Mouse (Mus musculus): ENCODE results near the gene Olfr1274-ps. TPM values are rescaled to one million over a fixed set of nuclear protein-coding genes. Genes with fewer than 3 reads are reported as not detected.
"Not testable (repeated sequence)": the region's sequence is repeated elsewhere in the genome, so short reads cannot be mapped to it uniquely, and the experiment has no call there.

Gene Olfr1274-ps
- polyA plus RNA-seq, 1 experiment from 2014 or later = not detected

DNA sequence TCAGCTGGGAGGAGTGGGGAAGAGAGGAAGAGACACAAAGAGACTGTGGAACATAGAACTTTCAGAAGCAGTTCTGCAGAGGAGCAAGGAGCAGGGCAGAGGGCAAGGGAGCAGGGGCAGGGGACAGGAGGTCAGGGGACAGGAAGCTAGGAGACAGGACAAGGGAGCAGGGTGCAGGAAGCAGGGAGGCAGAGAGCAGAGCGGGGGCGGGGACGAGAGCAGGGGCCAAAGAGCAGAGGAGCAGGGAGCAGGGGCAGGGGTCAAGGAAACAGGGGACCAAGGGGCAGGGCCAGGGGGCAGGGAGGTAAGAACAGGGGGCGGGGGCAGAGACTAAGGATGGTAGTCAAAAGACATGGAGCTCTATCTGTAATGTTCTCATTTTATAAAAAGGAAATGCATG is 43.3 kb downstream of the Olfr1274-ps start:
- not testable (repeated sequence) for H3K4me1 ChIP-seq; H3K9ac ChIP-seq; H3K27ac ChIP-seq; H3K4me3 ChIP-seq; H3K36me3 ChIP-seq (ENCODE audit: poor library complexity, severe bottlenecking); H3K4me2 ChIP-seq; ATAC-seq; H3K9me3 ChIP-seq (replicated peaks); H3K27me3 ChIP-seq
- WGBS = 66% methylated on average over 4 of the region's 4 CpGs

DNA sequence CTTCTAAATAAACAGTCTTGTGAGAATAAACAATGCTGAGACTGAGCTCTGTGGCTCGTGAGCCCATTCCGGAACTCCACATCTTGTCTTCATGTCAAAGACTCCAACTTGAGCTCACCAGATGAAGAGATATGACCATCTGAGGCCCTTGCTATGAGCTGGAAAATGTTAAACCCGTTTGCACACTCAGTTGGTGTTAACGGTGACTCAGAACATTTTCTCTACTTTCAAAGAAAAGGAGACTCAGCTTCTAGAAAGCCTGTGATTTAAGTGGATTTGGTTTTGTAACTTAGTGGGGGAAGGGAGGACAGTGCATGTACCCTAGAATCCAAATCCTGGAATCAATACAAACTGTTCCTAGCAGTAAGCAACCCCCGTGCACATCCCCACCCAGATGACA is 45.3 kb downstream of the Olfr1274-ps start:
- WGBS = 89% methylated on average over 5 of the region's 5 CpGs
- no peak overlapping the region for H3K27ac ChIP-seq
- H3K36me3 ChIP-seq (ENCODE audit: poor library complexity, severe bottlenecking) = no peaks in the 10 kb centered on the region
- no peak for ATAC-seq
- H3K27me3 ChIP-seq = no peaks in the 10 kb centered on the region
- H3K4me3 ChIP-seq = no peak overlapping the region
- no peak overlapping the region for H3K9ac ChIP-seq
- H3K4me2 ChIP-seq = no peak overlapping the region
- H3K9me3 ChIP-seq (replicated peaks) = no peaks in the 10 kb centered on the region
- no peaks in the 10 kb centered on the region for H3K4me1 ChIP-seq

DNA sequence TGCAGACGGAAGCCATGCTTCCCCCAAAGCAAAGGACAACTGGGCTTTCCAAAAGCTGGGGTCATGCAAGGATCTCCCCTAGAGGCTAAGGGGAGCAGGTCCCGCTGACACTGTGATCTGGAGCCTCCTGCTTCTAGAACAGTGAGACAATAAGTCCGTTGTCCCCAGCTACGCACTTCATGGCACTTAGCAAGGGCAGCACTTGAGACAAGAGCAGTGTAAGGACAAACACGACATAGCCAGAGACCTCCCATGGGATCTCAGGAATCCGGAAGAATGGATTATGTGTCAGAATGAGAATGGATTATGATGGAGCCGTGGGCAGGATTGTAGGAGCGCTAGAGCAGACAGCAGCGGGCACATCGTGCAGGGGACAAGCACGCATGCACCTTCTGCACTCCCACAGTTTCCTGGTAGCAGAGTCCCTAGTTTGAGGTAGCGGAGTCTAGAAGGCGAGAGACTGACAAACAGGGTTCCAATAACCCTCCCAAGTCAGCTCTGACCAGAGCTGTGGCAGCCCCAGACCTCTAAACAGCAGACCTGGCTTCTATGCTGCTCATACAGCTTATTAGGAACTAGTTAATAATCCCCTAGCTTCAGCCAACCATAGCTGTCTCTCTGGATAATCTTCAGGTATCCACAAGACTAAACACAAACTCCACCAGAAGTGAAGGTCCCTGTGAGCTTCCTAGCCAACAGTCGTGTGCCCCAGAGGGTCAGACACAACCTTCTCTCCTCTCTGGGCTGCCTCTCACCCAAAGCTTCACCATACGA is 50.7 kb downstream of the Olfr1274-ps start:
- Histone ChIP-seq H3K27ac (no peak overlapping the region), H3K4me3 (no peak overlapping the region), H3K36me3 (ENCODE audit: poor library complexity, severe bottlenecking) (peaks cover 8% of the 10 kb centered on the region; the same call in 1 of the 2 replicates), H3K4me1 (no peaks in the 10 kb centered on the region), H3K4me2 (no peak overlapping the region), H3K9ac (no peak overlapping the region), H3K27me3 (no peaks in the 10 kb centered on the region), H3K9me3 (replicated peaks) (no peaks in the 10 kb centered on the region)
- no peak for ATAC-seq
- 86% methylated on average over 15 of the region's 15 CpGs for WGBS

DNA sequence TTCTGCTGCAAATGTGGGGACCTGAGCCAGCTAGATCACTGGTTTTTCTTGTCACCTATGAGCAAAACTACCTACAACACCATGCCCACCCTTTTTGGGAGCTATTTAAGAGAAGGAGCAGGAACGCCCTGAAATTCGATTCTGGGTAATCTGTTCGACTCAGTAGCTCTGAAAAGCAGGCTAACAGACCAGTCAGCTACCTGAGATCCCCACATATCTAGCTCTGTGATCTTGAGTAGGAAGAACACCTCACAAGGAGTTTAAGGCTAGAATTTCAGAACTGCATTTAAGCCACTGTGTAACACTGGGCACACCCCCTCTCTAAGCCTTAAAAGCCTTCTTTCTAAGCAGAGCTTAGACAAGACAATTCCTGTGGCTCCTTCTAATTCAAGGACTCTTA is 53.9 kb downstream of the Olfr1274-ps start:
- no peak overlapping the region for H3K4me2 ChIP-seq
- H3K27ac ChIP-seq = no peak overlapping the region
- no peak for ATAC-seq
- whole genome bisulfite sequencing = 87% methylated on average over 3 of the region's 3 CpGs
- no peaks in the 10 kb centered on the region for H3K9me3 ChIP-seq (replicated peaks)
- H3K9ac ChIP-seq = no peak overlapping the region
- H3K4me1 ChIP-seq = no peaks in the 10 kb centered on the region
- H3K27me3 ChIP-seq = no peaks in the 10 kb centered on the region
- H3K36me3 ChIP-seq (ENCODE audit: poor library complexity, severe bottlenecking) = peaks cover 13% of the 10 kb centered on the region; the same call in 1 of the 2 replicates
- H3K4me3 ChIP-seq = no peak overlapping the region

Other genes starting within 250 kb of the Olfr1274-ps start
- gene Olfr1270, start 245.6 kb upstream of the Olfr1274-ps start, polyA plus RNA-seq (2015; fragmentation: Nextera tagmentation; extraction: Ambion mirVana) = not detected in 2 replicates
- not detected in 2 replicates for gene Olfr1506, start 174.2 kb upstream of the Olfr1274-ps start, polyA plus RNA-seq (2015; fragmentation: Nextera tagmentation; extraction: Ambion mirVana)
- not detected in 2 replicates for gene Olfr142, start 141.1 kb upstream of the Olfr1274-ps start, polyA plus RNA-seq (2015; fragmentation: Nextera tagmentation; extraction: Ambion mirVana)
- not detected in 2 replicates for gene Olfr1271, start 127.7 kb upstream of the Olfr1274-ps start, polyA plus RNA-seq (2015; fragmentation: Nextera tagmentation; extraction: Ambion mirVana)
- gene Olfr1272, start 105.8 kb upstream of the Olfr1274-ps start, polyA plus RNA-seq (2015; fragmentation: Nextera tagmentation; extraction: Ambion mirVana) = not detected in 2 replicates
- gene Gm13769, start 76.5 kb upstream of the Olfr1274-ps start, polyA plus RNA-seq (2015; fragmentation: Nextera tagmentation; extraction: Ambion mirVana) = 0.08 TPM in 1 of 2 replicates, not detected in the other
- 2.1 and 2.2 TPM in 2 replicates for gene Ptprj, start 182.0 kb downstream of the Olfr1274-ps start, polyA plus RNA-seq (2015; fragmentation: Nextera tagmentation; extraction: Ambion mirVana)